Mouse (Mus musculus) gonadal fat pad, adult 2 months (tissue): ENCODE data around the gene Timmdc1. TPM values are rescaled to one million over a fixed set of nuclear protein-coding genes. Genes with fewer than 3 reads are reported as not detected.

ENCODE experiments used
- DNase-seq: peaks from one replicate; pipeline ENCODE4 v3.0.0-alpha.2; 2012; ENCODE audit warnings: low read depth
- polyA plus RNA-seq: library from polyadenylated mRNA; depleted of rRNA; stranded (reverse); fragments of >200 nt; gene quantifications from 2 replicates; pipeline ENCODE4 v1.2.3, GENCODE M21; 2012; rRNA removed

Gene Timmdc1
- 11.5 and 13.3 TPM in 2 replicates for polyA plus RNA-seq

- peak; percentile 63 for DNase-seq
Measured at GRCm38 (mm10) chr16:38522129-38523084, at the start of gene Timmdc1. TSS of gene Timmdc1 (minus strand) at chr16:38522663.

- DNase-seq, result no peak
Measured at GRCm38 (mm10) chr16:38571481-38571880, 49.0 kb upstream of the Timmdc1 start.

- DNase-seq, result no peak
Measured at GRCm38 (mm10) chr16:38568192-38568591, 45.7 kb upstream of the Timmdc1 start.

- DNase-seq, result no peak
Measured at GRCm38 (mm10) chr16:38563516-38563915, 41.1 kb upstream of the Timmdc1 start.

- DNase-seq, result no peak
Measured at GRCm38 (mm10) chr16:38562968-38563327, 40.5 kb upstream of the Timmdc1 start.

GRCm38 (mm10) chr16:38562131-38562967 is 39.9 kb upstream of the Timmdc1 start:
- DNase-seq, result no peak

- no peak for DNase-seq
Measured at GRCm38 (mm10) chr16:38558221-38558748, 35.8 kb upstream of the Timmdc1 start, which contains the start of gene Tmem39a. TSS of gene Tmem39a (plus strand) at chr16:38558698.

- DNase-seq, result no peak
Measured at GRCm38 (mm10) chr16:38555988-38556387, 33.5 kb upstream of the Timmdc1 start.

- no peak for DNase-seq
Measured at GRCm38 (mm10) chr16:38549479-38550396, 27.3 kb upstream of the Timmdc1 start, which contains the start of gene Poglut1. TSS of gene Poglut1 (minus strand) at chr16:38550258.

GRCm38 (mm10) chr16:38548000-38548399 is 25.5 kb upstream of the Timmdc1 start:
- no peak for DNase-seq

GRCm38 (mm10) chr16:38538716-38539380 is 16.4 kb upstream of the Timmdc1 start:
- no peak for DNase-seq

GRCm38 (mm10) chr16:38536544-38537146 is 14.2 kb upstream of the Timmdc1 start:
- DNase-seq, result no peak

- DNase-seq, result no peak
Measured at GRCm38 (mm10) chr16:38526264-38526663, 3.8 kb upstream of the Timmdc1 start.

- no peak for DNase-seq
Measured at GRCm38 (mm10) chr16:38521211-38521987, 1.1 kb downstream of the Timmdc1 start.

GRCm38 (mm10) chr16:38519140-38519539 is 3.3 kb downstream of the Timmdc1 start:
- no peak for DNase-seq

GRCm38 (mm10) chr16:38510846-38511245 is 11.6 kb downstream of the Timmdc1 start:
- no peak for DNase-seq

GRCm38 (mm10) chr16:38506041-38506634 is 16.3 kb downstream of the Timmdc1 start:
- no peak for DNase-seq

GRCm38 (mm10) chr16:38503528-38503927 is 18.9 kb downstream of the Timmdc1 start:
- DNase-seq, result no peak

GRCm38 (mm10) chr16:38502469-38502868 is 20.0 kb downstream of the Timmdc1 start:
- DNase-seq, result no peak
